Mouse (Mus musculus): ENCODE measurements around the gene H60c.

DNA sequence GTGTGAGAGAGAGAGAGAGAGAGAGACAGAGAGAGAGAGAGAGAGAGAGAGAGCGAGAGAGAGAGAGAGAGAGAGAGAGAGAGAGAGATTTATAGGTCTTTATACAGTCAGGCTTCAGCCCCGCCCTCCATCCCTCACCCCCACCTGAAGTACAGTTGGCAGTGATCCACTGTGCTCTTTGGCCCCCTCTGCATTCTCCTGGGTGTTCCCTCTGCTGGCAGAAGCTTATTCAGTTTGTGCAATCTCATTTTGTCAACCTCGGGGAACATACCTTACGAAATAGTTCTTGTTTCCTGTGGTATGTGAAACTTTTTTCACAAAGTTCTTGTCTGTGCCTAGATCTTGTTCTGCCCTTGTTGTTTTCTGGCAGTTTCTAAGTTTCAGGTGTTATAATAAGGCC is 3.5 kb upstream of the H60c start:
- TF ChIP-seq POLR2A (IDR thresholded peaks at IDR 0.05; ENCODE audit: low read depth, low read length) (no peak), CTCF (IDR thresholded peaks at IDR 0.05; ENCODE audit: extremely low read depth, insufficient read depth, insufficient read length, insufficient replicate concordance) (no peak)
